Mouse (Mus musculus) liver, embryonic 11.5 days (tissue): ENCODE results near the gene Serpinb12. TPM values are rescaled to one million over a fixed set of nuclear protein-coding genes. Genes with fewer than 3 reads are reported as not detected.

ENCODE experiments used
- ATAC-seq: fragments of 200-750 bp; cut with Nextera tagmentation; replicated peaks from 2 replicates; pipeline ENCODE4 v1.8.0; 2017; ENCODE audit warnings: moderate number of reproducible peaks, mild to moderate bottlenecking, moderate TSS enrichment, moderate library complexity; ENCODE audit not compliant: low FRiP score
- DNase-seq: peaks from one replicate; pipeline ENCODE4 v3.0.0-alpha.2; 2017; ENCODE audit warnings: low spot score
- H3K27ac ChIP-seq: fragments of 300-500 bp; sonication (generic); 2 replicates; pipeline ENCODE4 v1.5.1; 2014; ENCODE audit warnings: mild to moderate bottlenecking, low read depth, low read length, control low read depth
- H3K27me3 ChIP-seq: fragments of 300-500 bp; sonication (generic); replicated peaks from 2 replicates; pipeline ENCODE4 v1.6.1; 2014; ENCODE audit warnings: low read length, mixed read lengths; ENCODE audit not compliant: control insufficient read depth, insufficient read depth
- H3K36me3 ChIP-seq: fragments of 300-500 bp; sonication (generic); 2 replicates; pipeline ENCODE4 v1.6.1; 2014; ENCODE audit warnings: mild to moderate bottlenecking, low read length, moderate library complexity, mixed read lengths; ENCODE audit not compliant: control insufficient read depth, insufficient read depth
- H3K4me1 ChIP-seq: fragments of 300-500 bp; sonication (generic); replicated peaks from 2 replicates; pipeline ENCODE4 v1.6.1; 2014; ENCODE audit warnings: low read length, mixed read lengths; ENCODE audit not compliant: control insufficient read depth, insufficient read depth
- H3K4me2 ChIP-seq: fragments of 300-500 bp; sonication (generic); 2 replicates; pipeline ENCODE4 v1.6.1; 2014; ENCODE audit warnings: mild to moderate bottlenecking, control low read depth, moderate library complexity
- H3K4me3 ChIP-seq: fragments of 300-500 bp; sonication (generic); 2 replicates; pipeline ENCODE4 v1.5.1; 2014; ENCODE audit warnings: low read depth, low read length, control low read depth
- H3K9ac ChIP-seq: fragments of 300-500 bp; sonication (generic); 2 replicates; pipeline ENCODE4 v1.6.1; 2014; ENCODE audit warnings: low read depth, low read length, control low read depth
- H3K9me3 ChIP-seq: fragments of 300-500 bp; sonication (generic); 2 replicates; pipeline ENCODE4 v1.6.1; 2016; ENCODE audit warnings: low read length, inconsistent platforms, mixed read lengths; ENCODE audit not compliant: control insufficient read depth
- WGBS: fragments of 180-500 bp; shearing (Covaris S2); extraction: QIAGEN DNeasy Blood & Tissue Kit; methylation state at CpG from one replicate; pipeline ENCODE4 v1.1.7; 2014; 5-methylcytosine and 5-hydroxymethylcytosine counted together
- polyA plus RNA-seq: library from polyadenylated mRNA; unstranded; fragments of >200 nt; fragmentation: Nextera tagmentation; extraction: Ambion mirVana; gene quantifications from 2 replicates; pipeline ENCODE4 v1.2.1, GENCODE M21; 2014

Gene Serpinb12
- polyA plus RNA-seq, 1 experiment from 2014 or later = not detected

DNA sequence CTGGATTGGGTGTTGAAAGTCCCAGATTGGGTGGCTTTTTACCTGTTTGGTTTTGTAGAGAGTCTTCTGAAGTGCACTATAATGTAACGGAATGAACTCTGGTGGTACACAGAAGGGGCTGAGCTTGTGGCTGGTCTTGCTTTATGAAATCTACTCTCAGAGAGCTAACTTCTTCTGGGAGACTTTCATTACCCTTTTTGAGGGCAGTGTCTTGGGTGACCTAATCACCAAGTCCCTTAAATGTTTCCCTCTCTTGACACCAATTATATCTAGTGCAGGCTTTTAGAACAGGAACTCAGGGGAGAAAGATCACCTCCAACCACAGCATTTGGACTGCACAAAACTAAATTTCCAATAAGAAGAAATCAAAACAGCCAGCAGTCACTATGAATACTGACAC, 48.8 kb downstream of the Serpinb12 start:
- Histone ChIP-seq H3K4me1 (no peaks in the 10 kb centered on the region), H3K36me3 (no peaks in the 10 kb centered on the region), H3K27ac (no peak overlapping the region), H3K9me3 (no peaks in the 10 kb centered on the region), H3K4me3 (no peak overlapping the region), H3K4me2 (no peak overlapping the region), H3K9ac (no peak overlapping the region), H3K27me3 (no peaks in the 10 kb centered on the region)
- DNase-seq (no peak), ATAC-seq (no peak)
- 93% methylated on average over 1 of the region's 1 CpGs for WGBS

GRCm38 (mm10) chr1:106983865-106984264, 49.6 kb downstream of the Serpinb12 start:
- Histone ChIP-seq H3K9ac (no peak overlapping the region), H3K4me3 (no peak overlapping the region), H3K9me3 (no peaks in the 10 kb centered on the region), H3K4me2 (no peak overlapping the region), H3K4me1 (no peaks in the 10 kb centered on the region), H3K27me3 (no peaks in the 10 kb centered on the region), H3K36me3 (no peaks in the 10 kb centered on the region), H3K27ac (no peak overlapping the region)
- 48% methylated on average over 2 of the region's 2 CpGs for WGBS
- ATAC-seq (no peak), DNase-seq (no peak)

DNA sequence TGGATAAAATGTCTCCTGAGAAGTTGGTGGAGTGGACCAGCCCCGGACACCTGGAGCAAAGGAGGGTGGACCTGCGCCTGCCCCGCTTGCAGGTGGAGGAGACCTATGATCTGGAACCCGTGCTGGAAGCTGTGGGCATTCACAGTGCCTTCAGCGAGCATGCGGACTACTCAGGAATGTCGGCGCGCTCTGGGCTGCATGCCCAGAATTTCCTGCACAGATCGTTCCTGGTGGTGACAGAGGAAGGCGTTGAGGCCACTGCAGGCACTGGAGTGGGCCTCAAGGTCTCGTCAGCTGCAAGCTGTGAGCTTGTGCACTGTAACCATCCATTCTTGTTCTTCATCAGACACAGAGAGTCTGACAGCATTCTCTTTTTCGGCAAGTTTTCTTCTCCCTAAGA, 66.2 kb downstream of the Serpinb12 start:
- WGBS = 75% methylated on average over 13 of the region's 13 CpGs
- ATAC-seq = no peak
- H3K9me3 ChIP-seq = no peaks in the 10 kb centered on the region
- H3K4me1 ChIP-seq = no peaks in the 10 kb centered on the region
- H3K27me3 ChIP-seq = no peaks in the 10 kb centered on the region
- no peak overlapping the region for H3K9ac ChIP-seq
- H3K27ac ChIP-seq = no peak overlapping the region
- no peak overlapping the region for H3K4me3 ChIP-seq
- no peak for DNase-seq
- no peak overlapping the region for H3K4me2 ChIP-seq
- H3K36me3 ChIP-seq = no peaks in the 10 kb centered on the region

- H3K9me3 ChIP-seq = no peaks in the 10 kb centered on the region
- ATAC-seq (no peak), DNase-seq (no peak)
- no peak overlapping the region for H3K4me3 ChIP-seq
- H3K36me3 ChIP-seq = no peaks in the 10 kb centered on the region
- no peak overlapping the region for H3K9ac ChIP-seq
- H3K27me3 ChIP-seq = no peaks in the 10 kb centered on the region
- no peak overlapping the region for H3K27ac ChIP-seq
- WGBS = 80% methylated on average over 2 of the region's 2 CpGs
- H3K4me1 ChIP-seq = no peaks in the 10 kb centered on the region
- no peak overlapping the region for H3K4me2 ChIP-seq
Measured at GRCm38 (mm10) chr1:107001754-107002153, 67.5 kb downstream of the Serpinb12 start.

- ATAC-seq (no peak), DNase-seq (no peak)
- H3K4me3 ChIP-seq = no peak overlapping the region
- WGBS = 88% methylated on average over 3 of the region's 3 CpGs
- H3K27ac ChIP-seq = no peak overlapping the region
- no peaks in the 10 kb centered on the region for H3K9me3 ChIP-seq
- H3K36me3 ChIP-seq = no peaks in the 10 kb centered on the region
- H3K4me1 ChIP-seq = no peaks in the 10 kb centered on the region
- H3K9ac ChIP-seq = no peak overlapping the region
- no peaks in the 10 kb centered on the region for H3K27me3 ChIP-seq
- no peak overlapping the region for H3K4me2 ChIP-seq
Measured at GRCm38 (mm10) chr1:107006316-107006715, 72.1 kb downstream of the Serpinb12 start.

Other genes with a start within 250 kb of the Serpinb12 start
- 2.8 and 3.3 TPM in 2 replicates for gene Bcl2, start 220.2 kb upstream of the Serpinb12 start, polyA plus RNA-seq
- gene Kdsr, start 174.7 kb upstream of the Serpinb12 start, polyA plus RNA-seq = 8.1 and 9.6 TPM in 2 replicates
- gene Vps4b, start 137.7 kb upstream of the Serpinb12 start, polyA plus RNA-seq = 53.7 and 55.2 TPM in 2 replicates
- not detected in 2 replicates for gene Serpinb5, start 73.3 kb upstream of the Serpinb12 start, polyA plus RNA-seq
- not detected in 2 replicates for gene Serpinb13, start 46.5 kb downstream of the Serpinb12 start, polyA plus RNA-seq
- not detected in 2 replicates for gene Serpinb3a, start 117.9 kb downstream of the Serpinb12 start, polyA plus RNA-seq
- not detected in 2 replicates for gene Serpinb3d, start 149.1 kb downstream of the Serpinb12 start, polyA plus RNA-seq